Mouse (Mus musculus) C2C12 (cell line): ENCODE results near the gene Stn1.

Experiments used
- CTCF ChIP-seq: IDR thresholded peaks from one replicate; pipeline ENCODE4 v1.5.1; 2011; ENCODE audit not compliant: control insufficient read depth, insufficient read depth, insufficient read length
- USF1 ChIP-seq: IDR thresholded peaks from one replicate; pipeline ENCODE4 v1.6.1; 2011; ENCODE audit warnings: low read depth, mild to moderate bottlenecking, control low read depth, moderate library complexity

DNA sequence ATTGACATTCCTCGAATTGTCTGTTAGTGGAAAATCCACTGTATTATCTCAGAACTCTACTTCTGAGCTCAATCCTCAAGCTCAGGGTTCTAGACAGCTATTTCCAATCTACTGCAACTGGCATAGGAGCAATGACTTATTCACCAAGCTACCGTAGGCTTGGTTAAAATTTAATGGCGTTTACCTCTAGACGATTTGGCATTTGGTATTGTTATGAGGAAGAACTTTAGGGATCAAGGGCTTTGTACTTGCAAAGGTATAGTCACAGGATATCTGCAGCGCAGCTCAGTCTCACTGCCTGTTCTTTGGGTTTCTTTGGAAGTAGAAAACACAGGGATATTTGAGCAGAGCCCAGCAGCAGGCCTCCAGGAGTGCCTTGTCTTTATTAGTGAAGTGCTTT lies 21.8 kb upstream of the Stn1 start:
- no peak for TF ChIP-seq CTCF
- no peak for TF ChIP-seq USF1
